Mouse (Mus musculus) liver, adult 2 months (tissue): ENCODE measurements at regions not wholly inside any gene's neighbourhood (a gene's known extent, or its start where the extent isn't known, plus 50 kb on each side); places are given as distances from the start of the nearest gene placed in this dataset.

Source experiments
- DNase-seq: peaks from one replicate; pipeline ENCODE4 v3.0.0-alpha.2; 2011; ENCODE audit warnings: low read depth, low spot score; ENCODE audit errors: extremely low read depth
- H3K27ac ChIP-seq: fragments of 200-500 bp; replicated peaks from 2 replicates; pipeline ENCODE4 v1.5.1; 2012; ENCODE audit warnings: low read depth, mild to moderate bottlenecking, control low read depth, inconsistent platforms, low read length; ENCODE audit not compliant: insufficient read depth
- H3K27me3 ChIP-seq: fragments of 200-500 bp; 2 replicates; pipeline ENCODE4 v1.6.1; 2012; ENCODE audit warnings: mild to moderate bottlenecking, moderate library complexity, low read length, inconsistent platforms; ENCODE audit not compliant: control insufficient read depth, insufficient read depth
- H3K36me3 ChIP-seq: fragments of 200-500 bp; 2 replicates; pipeline ENCODE4 v1.6.1; 2012; ENCODE audit warnings: low read length, inconsistent platforms; ENCODE audit not compliant: control insufficient read depth, insufficient read depth
- H3K4me1 ChIP-seq: fragments of 200-500 bp; 2 replicates; pipeline ENCODE4 v1.6.1; 2011; ENCODE audit warnings: low read length; ENCODE audit not compliant: control insufficient read depth, insufficient read depth
- H3K4me3 ChIP-seq: fragments of 200-500 bp; 2 replicates; pipeline ENCODE4 v1.5.1; 2011; ENCODE audit warnings: low read depth, mild to moderate bottlenecking, control low read depth, low read length, moderate library complexity; ENCODE audit not compliant: insufficient read depth
- H3K79me2 ChIP-seq: fragments of 200-500 bp; 2 replicates; pipeline ENCODE4 v1.6.1; 2012; ENCODE audit warnings: inconsistent platforms, mild to moderate bottlenecking, low read length, moderate library complexity; ENCODE audit not compliant: control insufficient read depth, insufficient read depth
- H3K9ac ChIP-seq: fragments of 200-500 bp; 2 replicates; pipeline ENCODE4 v1.6.1; 2012; ENCODE audit warnings: low read depth, mild to moderate bottlenecking, control low read depth, inconsistent platforms, low read length
- CTCF ChIP-seq: fragments of 200-500 bp; IDR thresholded peaks from 2 replicates; pipeline ENCODE4 v1.5.1; 2011; ENCODE audit warnings: low read depth, low read length, control low read depth
- POLR2A ChIP-seq: fragments of 200-500 bp; IDR thresholded peaks from 2 replicates; pipeline ENCODE4 v1.6.1; 2011; ENCODE audit warnings: low read length, control low read depth; ENCODE audit not compliant: insufficient read depth; ENCODE audit errors: extremely low read depth
- WGBS: fragments of 180-500 bp; shearing (Covaris S2); methylation state at CpG from one replicate; pipeline ENCODE4 v1.1.7; 2018; 5-methylcytosine and 5-hydroxymethylcytosine counted together

DNA sequence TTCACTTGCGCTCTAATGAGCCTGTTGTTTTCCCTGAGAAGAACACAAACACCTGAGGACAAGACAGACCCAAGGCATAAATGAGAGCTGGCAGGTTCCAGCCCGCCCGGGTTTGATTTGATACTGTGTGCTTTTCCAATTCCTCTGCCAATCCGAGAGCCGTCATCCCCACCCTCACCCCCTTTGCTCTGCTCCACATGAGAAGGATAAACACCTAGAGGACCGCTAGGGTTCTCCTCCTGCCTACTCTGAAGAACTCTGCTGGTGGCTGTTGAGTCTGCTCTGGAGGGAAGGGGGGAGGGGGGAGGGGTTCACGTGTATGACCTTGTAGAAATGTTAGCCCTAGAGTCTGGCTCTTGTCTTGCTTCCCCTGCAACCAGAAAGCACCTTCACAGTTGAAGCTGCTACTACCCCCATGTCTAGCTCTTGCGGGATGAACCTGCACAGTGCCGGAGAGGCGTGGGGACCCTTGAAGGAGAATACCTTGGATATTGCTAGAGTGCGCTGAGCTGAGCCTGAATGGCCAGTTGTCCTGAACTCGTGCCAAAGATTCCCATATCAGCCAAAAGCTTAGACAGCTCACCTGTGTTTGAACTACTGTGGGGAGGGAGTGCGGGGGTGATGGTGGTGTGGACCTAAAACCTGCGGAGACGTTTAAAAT is 225.0 kb upstream of the Atp5g3 start:
- DNase-seq, result no peak
- TF ChIP-seq CTCF (no peak), POLR2A (no peak)
- Histone ChIP-seq H3K27me3 (no peaks in the 10 kb centered on the region), H3K4me3 (no peak overlapping the region), H3K9ac (no peak overlapping the region), H3K79me2 (no peaks in the 10 kb centered on the region), H3K36me3 (no peaks in the 10 kb centered on the region), H3K27ac (no peak overlapping the region), H3K4me1 (no peaks in the 10 kb centered on the region)
- WGBS, result 56% methylated on average over 15 of the region's 15 CpGs

DNA sequence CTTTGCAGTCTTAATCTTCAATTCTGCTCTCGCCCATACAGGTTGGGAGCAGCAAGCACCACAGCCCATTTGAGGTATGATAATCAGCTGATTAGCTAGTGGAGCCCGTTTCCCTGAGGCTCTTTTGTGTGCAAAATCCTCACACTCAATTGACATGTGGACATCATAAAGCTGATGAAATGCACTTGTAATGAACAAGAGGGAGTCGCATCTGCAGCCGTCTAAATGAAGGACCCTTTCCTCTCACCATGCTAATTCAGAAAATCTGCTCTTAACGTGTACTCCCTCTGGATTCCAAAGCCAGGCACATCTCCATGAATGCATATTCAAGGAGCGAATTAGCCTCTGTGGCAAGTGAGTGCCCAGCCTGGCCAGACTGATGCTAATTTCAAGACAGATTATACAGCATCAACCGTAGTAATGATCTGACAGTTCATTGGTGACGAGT is 219.0 kb upstream of the Atp5g3 start:
- no peak overlapping the region for H3K27ac ChIP-seq
- no peak overlapping the region for H3K4me3 ChIP-seq
- peaks cover 4% of the 10 kb centered on the region; the same call in 1 of the 2 replicates for H3K27me3 ChIP-seq
- no peak overlapping the region for H3K9ac ChIP-seq
- no peaks in the 10 kb centered on the region for H3K4me1 ChIP-seq
- TF ChIP-seq POLR2A (no peak), CTCF (no peak)
- no peaks in the 10 kb centered on the region for H3K79me2 ChIP-seq
- WGBS, result 41% methylated on average over 8 of the region's 8 CpGs
- DNase-seq, result no peak
- H3K36me3 ChIP-seq, result no peaks in the 10 kb centered on the region

DNA sequence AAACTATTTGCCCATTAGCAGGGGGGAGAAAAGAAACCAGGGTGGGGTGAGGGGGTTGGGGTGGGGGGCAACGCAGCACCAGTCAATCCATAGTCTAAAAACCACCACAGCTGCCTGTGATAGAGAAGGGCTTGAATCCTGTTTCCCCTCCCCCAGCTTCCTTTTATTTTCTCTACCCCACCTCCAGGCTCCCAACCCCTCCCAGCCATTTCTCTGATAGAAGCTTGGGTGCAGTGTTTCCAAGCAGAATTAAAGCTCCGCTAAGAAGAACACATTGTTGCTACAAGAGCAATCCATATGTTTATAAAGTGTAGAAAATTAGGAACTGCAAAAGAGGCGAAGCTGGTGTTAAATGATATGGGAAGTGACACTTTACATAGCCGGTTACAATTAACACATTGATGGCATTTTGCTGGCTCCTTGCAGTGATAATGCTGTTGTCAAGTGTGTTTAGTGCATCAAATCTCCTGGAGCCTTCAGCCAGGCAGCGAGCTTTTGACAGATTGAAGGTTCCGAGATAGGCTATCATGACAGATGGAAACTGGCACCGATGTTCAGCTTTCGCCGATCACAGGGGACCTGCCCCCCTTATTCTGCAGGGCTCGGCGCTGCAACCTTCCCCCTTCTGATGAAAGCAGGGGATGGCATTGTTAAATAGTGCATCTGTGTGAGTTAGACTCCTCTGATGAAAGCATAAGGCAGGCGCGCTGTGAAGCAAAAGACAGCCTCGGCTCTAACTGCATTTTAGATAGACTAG is 217.8 kb upstream of the Atp5g3 start:
- DNase-seq, result no peak
- H3K9ac ChIP-seq, result no peak overlapping the region
- TF ChIP-seq POLR2A, result no peak
- TF ChIP-seq CTCF, result no peak
- H3K36me3 ChIP-seq, result no peaks in the 10 kb centered on the region
- H3K4me3 ChIP-seq, result no peak overlapping the region
- H3K27me3 ChIP-seq, result peaks cover 4% of the 10 kb centered on the region; the same call in 1 of the 2 replicates
- H3K27ac ChIP-seq, result no peak overlapping the region
- H3K4me1 ChIP-seq, result no peaks in the 10 kb centered on the region
- H3K79me2 ChIP-seq, result no peaks in the 10 kb centered on the region
- WGBS, result 4% methylated on average over 14 of the region's 14 CpGs

DNA sequence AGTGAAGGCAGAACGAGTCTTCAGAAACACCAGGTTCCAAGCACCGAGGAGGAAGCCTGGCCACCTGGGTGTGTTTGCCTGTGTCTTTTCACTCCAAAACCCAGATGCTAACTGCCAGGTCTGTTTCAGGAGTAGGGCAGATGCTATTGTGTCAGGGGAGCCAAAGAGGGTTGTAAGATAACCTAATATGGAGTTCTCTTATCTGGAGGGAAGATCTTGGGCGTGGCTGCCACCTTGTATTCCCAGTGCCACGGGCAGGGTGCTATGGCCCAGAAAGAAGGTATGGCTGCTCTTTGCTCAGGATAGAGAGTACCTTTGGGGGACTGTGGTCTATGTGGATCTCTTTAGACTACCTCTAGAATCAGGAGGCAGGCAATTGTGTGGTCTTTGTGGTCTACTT is 216.0 kb upstream of the Atp5g3 start:
- no peaks in the 10 kb centered on the region for H3K79me2 ChIP-seq
- H3K4me3 ChIP-seq, result no peak overlapping the region
- H3K27me3 ChIP-seq, result peaks cover 4% of the 10 kb centered on the region; the same call in 1 of the 2 replicates
- WGBS, result 84% methylated on average over 4 of the region's 4 CpGs
- DNase-seq, result no peak
- TF ChIP-seq POLR2A (no peak), CTCF (no peak)
- H3K27ac ChIP-seq, result no peak overlapping the region
- no peaks in the 10 kb centered on the region for H3K4me1 ChIP-seq
- H3K36me3 ChIP-seq, result no peaks in the 10 kb centered on the region
- H3K9ac ChIP-seq, result no peak overlapping the region

DNA sequence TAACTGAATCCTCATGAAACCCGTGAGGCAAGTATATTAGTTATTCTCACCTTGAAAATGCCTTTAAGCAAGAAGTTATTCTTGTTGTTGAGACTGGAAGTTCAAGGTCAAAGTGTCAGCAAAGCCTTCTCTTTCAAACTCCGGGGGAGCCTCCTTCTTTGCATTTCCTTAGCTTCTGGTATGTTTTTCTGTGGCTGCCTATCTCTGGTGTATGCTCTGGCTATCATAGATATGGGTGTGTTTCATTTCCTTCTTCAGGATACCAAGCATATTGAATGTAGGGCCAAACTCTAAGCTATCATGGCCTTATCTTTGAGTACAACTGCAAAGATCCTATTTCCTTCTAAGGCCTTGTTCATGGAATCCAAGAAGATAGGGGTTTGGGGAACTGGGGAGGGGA is 213.1 kb upstream of the Atp5g3 start:
- DNase-seq, result no peak
- WGBS, result 78% methylated on average over 2 of the region's 2 CpGs
- H3K4me3 ChIP-seq, result no peak overlapping the region
- no peaks in the 10 kb centered on the region for H3K4me1 ChIP-seq
- peaks cover 3% of the 10 kb centered on the region; the same call in 1 of the 2 replicates for H3K27me3 ChIP-seq
- no peaks in the 10 kb centered on the region for H3K36me3 ChIP-seq
- no peak overlapping the region for H3K27ac ChIP-seq
- TF ChIP-seq POLR2A, result no peak
- no peak for TF ChIP-seq CTCF
- no peaks in the 10 kb centered on the region for H3K79me2 ChIP-seq
- no peak overlapping the region for H3K9ac ChIP-seq
